Mouse (Mus musculus) limb, embryonic 11.5 days (tissue): ENCODE results near the gene Mon2. TPM values are rescaled to one million over a fixed set of nuclear protein-coding genes. Genes with fewer than 3 reads are reported as not detected.
"Not testable (repeated sequence)": the region's sequence is repeated elsewhere in the genome, so short reads cannot be mapped to it uniquely, and the experiment has no call there.

ENCODE experiments used
- ATAC-seq: fragments of 200-750 bp; cut with Nextera tagmentation; 2 replicates; pipeline ENCODE4 v1.8.0; 2017; ENCODE audit warnings: low read depth; ENCODE audit not compliant: insufficient number of reproducible peaks, low FRiP score, low TSS enrichment
- DNase-seq: peaks from one replicate; pipeline ENCODE4 v3.0.0-alpha.2; 2015; ENCODE audit warnings: low spot score
- H3K27ac ChIP-seq: fragments of 300-500 bp; sonication (generic); replicated peaks from 2 replicates; pipeline ENCODE4 v1.5.1; 2014; ENCODE audit warnings: low read depth, mild to moderate bottlenecking, low read length
- H3K27me3 ChIP-seq: fragments of 300-500 bp; sonication (generic); 2 replicates; pipeline ENCODE4 v1.6.1; 2014; ENCODE audit warnings: mild to moderate bottlenecking, low read length, mixed read lengths; ENCODE audit not compliant: control insufficient read depth, insufficient read depth
- H3K36me3 ChIP-seq: fragments of 300-500 bp; sonication (generic); 2 replicates; pipeline ENCODE4 v1.6.1; 2014; ENCODE audit warnings: mild to moderate bottlenecking, low read length, moderate library complexity, mixed read lengths; ENCODE audit not compliant: control insufficient read depth, insufficient read depth
- H3K4me1 ChIP-seq: fragments of 300-500 bp; sonication (generic); 2 replicates; pipeline ENCODE4 v1.6.1; 2014; ENCODE audit warnings: low read length, mixed read lengths; ENCODE audit not compliant: control insufficient read depth, insufficient read depth
- H3K4me2 ChIP-seq: fragments of 300-500 bp; sonication (generic); 2 replicates; pipeline ENCODE4 v1.6.1; 2014; ENCODE audit warnings: low read depth, mild to moderate bottlenecking, moderate library complexity; ENCODE audit not compliant: severe bottlenecking
- H3K4me3 ChIP-seq: fragments of 300-500 bp; sonication (generic); 2 replicates; pipeline ENCODE4 v1.5.1; 2014; ENCODE audit warnings: low read depth, low read length
- H3K9ac ChIP-seq: fragments of 300-500 bp; sonication (generic); 2 replicates; pipeline ENCODE4 v1.6.1; 2014; ENCODE audit warnings: mild to moderate bottlenecking, low read length
- H3K9me3 ChIP-seq: fragments of 300-500 bp; sonication (generic); 2 replicates; pipeline ENCODE4 v1.6.1; 2016; ENCODE audit warnings: low read length; ENCODE audit not compliant: control insufficient read depth
- WGBS: fragments of 180-500 bp; shearing (Covaris S2); extraction: QIAGEN DNeasy Blood & Tissue Kit; methylation state at CpG from one replicate; pipeline ENCODE4 v1.1.7; 2014; 5-methylcytosine and 5-hydroxymethylcytosine counted together
- polyA plus RNA-seq: library from polyadenylated mRNA; unstranded; fragments of >200 nt; fragmentation: Nextera tagmentation; extraction: Ambion mirVana; gene quantifications from 2 replicates; pipeline ENCODE4 v1.2.1, GENCODE M21; 2014

Mon2 gene
- polyA plus RNA-seq, 1 experiment from 2014 or later: 27.4 TPM

- Histone ChIP-seq H3K27me3 (no peaks in the 10 kb centered on the region), H3K9ac (no peak overlapping the region), H3K4me2 (no peak overlapping the region), H3K9me3 (no peaks in the 10 kb centered on the region; the same call in 1 of the 2 replicates), H3K4me1 (no peaks in the 10 kb centered on the region), H3K36me3 (peaks cover 9% of the 10 kb centered on the region; the same call in 1 of the 2 replicates), H3K4me3 (no peak overlapping the region), H3K27ac (no peak overlapping the region)
- WGBS: 85% methylated on average over 9 of the region's 9 CpGs
- ATAC-seq: no peak
- DNase-seq: no peak
These were observed 100.3 kb downstream of the Mon2 start for GRCm38 (mm10) chr10:122976038-122976437.

GRCm38 (mm10) chr10:122973241-122973640 lies 103.1 kb downstream of the Mon2 start:
- Histone ChIP-seq H3K4me2 (no peak overlapping the region), H3K9ac (no peak overlapping the region), H3K36me3 (no peaks in the 10 kb centered on the region), H3K9me3 (no peaks in the 10 kb centered on the region), H3K4me3 (no peak overlapping the region), H3K27me3 (no peaks in the 10 kb centered on the region), H3K4me1 (no peaks in the 10 kb centered on the region), H3K27ac (no peak overlapping the region)
- DNase-seq (no peak), ATAC-seq (no peak)

GRCm38 (mm10) chr10:122970188-122970587 lies 106.1 kb downstream of the Mon2 start:
- 86% methylated on average over 7 of the region's 7 CpGs for WGBS
- H3K4me2 ChIP-seq: no peak overlapping the region
- H3K4me1 ChIP-seq: no peaks in the 10 kb centered on the region
- H3K4me3 ChIP-seq: no peak overlapping the region
- ATAC-seq (no peak), DNase-seq (no peak)
- no peaks in the 10 kb centered on the region for H3K27me3 ChIP-seq
- H3K27ac ChIP-seq: no peak overlapping the region
- H3K9ac ChIP-seq: no peak overlapping the region
- H3K9me3 ChIP-seq: no peaks in the 10 kb centered on the region
- H3K36me3 ChIP-seq: no peaks in the 10 kb centered on the region

- no peak overlapping the region for H3K4me2 ChIP-seq
- DNase-seq (no peak), ATAC-seq (no peak)
- no peak overlapping the region for H3K27ac ChIP-seq
- H3K36me3 ChIP-seq: no peaks in the 10 kb centered on the region
- H3K9me3 ChIP-seq: no peaks in the 10 kb centered on the region
- WGBS: 66% methylated on average over 7 of the region's 7 CpGs
- H3K9ac ChIP-seq: no peak overlapping the region
- no peaks in the 10 kb centered on the region for H3K27me3 ChIP-seq
- H3K4me1 ChIP-seq: peaks cover 9% of the 10 kb centered on the region
- no peak overlapping the region for H3K4me3 ChIP-seq
These were observed 109.9 kb downstream of the Mon2 start for GRCm38 (mm10) chr10:122966421-122966820.

- H3K4me1 ChIP-seq: peaks cover 16% of the 10 kb centered on the region
- WGBS: 92% methylated on average over 4 of the region's 5 CpGs
- not testable (repeated sequence) for DNase-seq, H3K9ac ChIP-seq, H3K4me2 ChIP-seq, H3K9me3 ChIP-seq, H3K36me3 ChIP-seq, H3K27me3 ChIP-seq, ATAC-seq, H3K27ac ChIP-seq, H3K4me3 ChIP-seq
These were observed 110.7 kb downstream of the Mon2 start for GRCm38 (mm10) chr10:122965650-122966049.

GRCm38 (mm10) chr10:122964241-122964636 lies 112.1 kb downstream of the Mon2 start:
- H3K4me3 ChIP-seq: no peak overlapping the region

GRCm38 (mm10) chr10:122963463-122964240 lies 112.7 kb downstream of the Mon2 start:
- Histone ChIP-seq H3K36me3 (no peaks in the 10 kb centered on the region), H3K9ac (peak overlapping the region; percentile 28; the same call in 1 of the 2 replicates), H3K9me3 (no peaks in the 10 kb centered on the region), H3K4me3 (0 out of 2 replicates have a peak overlapping the region, but pooled peaks have one; percentile 11), H3K27ac (no peak overlapping the region), H3K4me2 (peak overlapping the region; percentile 49; the same call in 1 of the 2 replicates), H3K27me3 (no peaks in the 10 kb centered on the region), H3K4me1 (peaks cover 18% of the 10 kb centered on the region)
- peak; percentile 56 for DNase-seq
- 4% methylated on average over 21 of the region's 21 CpGs for WGBS
- no peak for ATAC-seq

More at GRCm38 (mm10) chr10:122964241-122964636, 112.1 kb downstream of the Mon2 start:
- WGBS: 31% methylated on average over 4 of the region's 4 CpGs
- H3K4me2 ChIP-seq: peak overlapping the region; percentile 49; the same call in 1 of the 2 replicates
- H3K36me3 ChIP-seq: no peaks in the 10 kb centered on the region
- ATAC-seq (no peak), DNase-seq (no peak)
- no peak overlapping the region for H3K27ac ChIP-seq
- peaks cover 18% of the 10 kb centered on the region for H3K4me1 ChIP-seq
- no peaks in the 10 kb centered on the region for H3K27me3 ChIP-seq
- H3K9ac ChIP-seq: no peak overlapping the region
- no peaks in the 10 kb centered on the region for H3K9me3 ChIP-seq

- no peaks in the 10 kb centered on the region for H3K9me3 ChIP-seq
- no peaks in the 10 kb centered on the region for H3K27me3 ChIP-seq
- H3K9ac ChIP-seq: no peak overlapping the region
- no peaks in the 10 kb centered on the region for H3K36me3 ChIP-seq
- H3K4me3 ChIP-seq: no peak overlapping the region
- no peak overlapping the region for H3K4me2 ChIP-seq
- no peak overlapping the region for H3K27ac ChIP-seq
- H3K4me1 ChIP-seq: peaks cover 18% of the 10 kb centered on the region
- no peak for DNase-seq
- no peak for ATAC-seq
- WGBS: 68% methylated on average over 8 of the region's 9 CpGs
These were observed 113.7 kb downstream of the Mon2 start for GRCm38 (mm10) chr10:122962651-122963050.
